Mouse (Mus musculus) stomach, embryonic 16.5 days (tissue): ENCODE results near the gene Vav2. TPM values are rescaled to one million over a fixed set of nuclear protein-coding genes. Genes with fewer than 3 reads are reported as not detected.

Source experiments
- ATAC-seq: fragments of 200-750 bp; cut with Nextera tagmentation; 2 replicates; pipeline ENCODE4 v1.8.0; 2017; ENCODE audit warnings: moderate number of reproducible peaks, moderate TSS enrichment; ENCODE audit not compliant: insufficient read depth, low FRiP score
- H3K27ac ChIP-seq: fragments of 300-500 bp; sonication (generic); 2 replicates; pipeline ENCODE4 v1.5.1; 2014; ENCODE audit warnings: low read length
- H3K27me3 ChIP-seq: fragments of 300-500 bp; sonication (generic); 2 replicates; pipeline ENCODE4 v1.6.1; 2014; ENCODE audit warnings: low read length, control low read depth, mixed read lengths; ENCODE audit not compliant: control insufficient read depth, insufficient read depth
- H3K36me3 ChIP-seq: fragments of 300-500 bp; sonication (generic); 2 replicates; pipeline ENCODE4 v1.6.1; 2014; ENCODE audit warnings: low read length; ENCODE audit not compliant: control insufficient read depth, insufficient read depth
- H3K4me1 ChIP-seq: fragments of 300-500 bp; sonication (generic); 2 replicates; pipeline ENCODE4 v1.6.1; 2014; ENCODE audit warnings: low read length, control low read depth, mixed read lengths; ENCODE audit not compliant: control insufficient read depth, insufficient read depth
- H3K4me2 ChIP-seq: fragments of 300-500 bp; sonication (generic); 2 replicates; pipeline ENCODE4 v1.6.1; 2014; ENCODE audit warnings: low read depth, low read length, mixed read lengths
- H3K4me3 ChIP-seq: fragments of 300-500 bp; sonication (generic); replicated peaks from 2 replicates; pipeline ENCODE4 v1.5.1; 2014; ENCODE audit warnings: mild to moderate bottlenecking, low read length
- H3K9ac ChIP-seq: fragments of 300-500 bp; sonication (generic); 2 replicates; pipeline ENCODE4 v1.6.1; 2014; ENCODE audit warnings: low read length
- H3K9me3 ChIP-seq: fragments of 300-500 bp; sonication (generic); replicated peaks from 2 replicates; pipeline ENCODE4 v1.6.1; 2016; ENCODE audit warnings: low read length, control low read depth; ENCODE audit not compliant: control insufficient read depth
- WGBS: fragments of 180-500 bp; shearing (Covaris S2); extraction: QIAGEN DNeasy Blood & Tissue Kit; methylation state at CpG from one replicate; pipeline ENCODE4 v1.1.7; 2014; 5-methylcytosine and 5-hydroxymethylcytosine counted together
- microRNA-seq: library from miRNA; unstranded; fragments of <30 nt; microRNA quantifications from one replicate; pipeline ENCODE4, GENCODE M21; 2016
- polyA plus RNA-seq: library from polyadenylated mRNA; unstranded; fragments of >200 nt; fragmentation: Nextera tagmentation; extraction: Ambion mirVana; gene quantifications from 2 replicates; pipeline ENCODE4 v1.2.1, GENCODE M21; 2015

Vav2 gene
- polyA plus RNA-seq, 1 experiment from 2014 or later = 6.8 TPM

- no peak overlapping the region for H3K4me3 ChIP-seq
- H3K9ac ChIP-seq = no peak overlapping the region
- H3K27me3 ChIP-seq = no peaks in the 10 kb centered on the region
- no peak for ATAC-seq
- 78% methylated on average over 2 of the region's 2 CpGs for WGBS
- no peak overlapping the region for H3K27ac ChIP-seq
- H3K4me1 ChIP-seq = no peaks in the 10 kb centered on the region
- H3K36me3 ChIP-seq = no peaks in the 10 kb centered on the region
- H3K4me2 ChIP-seq = no peak overlapping the region
- no peaks in the 10 kb centered on the region for H3K9me3 ChIP-seq
Observed at GRCm38 (mm10) chr2:27215537-27215936, 211.3 kb downstream of the Vav2 start.

Small RNAs within 50 kb of the gene (microRNA-seq; reads per million reads assigned to microRNA genes)
- gene Gm24049 (not detected), gene Mir7578 (not detected)

Other genes starting within 250 kb of the Vav2 start
- 18.6 and 19.8 TPM in 2 replicates for gene Sardh, start 178.7 kb downstream of the Vav2 start, polyA plus RNA-seq
- 7.6 and 7.7 TPM in 2 replicates for gene Brd3os, start 15.3 kb upstream of the Vav2 start, polyA plus RNA-seq
- 79.3 and 85.4 TPM in 2 replicates for gene Brd3, start 80.6 kb upstream of the Vav2 start, polyA plus RNA-seq
- 45.6 TPM in 2 replicates for gene Wdr5, start 88.1 kb upstream of the Vav2 start, polyA plus RNA-seq
- gene Rxra, start 249.4 kb upstream of the Vav2 start, polyA plus RNA-seq = 11.9 and 12.4 TPM in 2 replicates